Mouse (Mus musculus) ES-Bruce4 (cell line): ENCODE results near the gene Large1. TPM values are rescaled to one million over a fixed set of nuclear protein-coding genes. Genes with fewer than 3 reads are reported as not detected.

ENCODE experiments used
- H3K27ac ChIP-seq: 2 replicates; pipeline ENCODE4 v1.5.1; 2012; ENCODE audit warnings: low read length, inconsistent platforms; ENCODE audit not compliant: insufficient read depth
- H3K27me3 ChIP-seq: 2 replicates; pipeline ENCODE4 v1.6.1; 2012; ENCODE audit warnings: mild to moderate bottlenecking, low read length, inconsistent platforms; ENCODE audit not compliant: control insufficient read depth, poor library complexity, insufficient read depth, severe bottlenecking
- H3K36me3 ChIP-seq: 2 replicates; pipeline ENCODE4 v1.6.1; 2012; ENCODE audit warnings: inconsistent platforms, mild to moderate bottlenecking, low read length, moderate library complexity; ENCODE audit not compliant: control insufficient read depth, poor library complexity, insufficient read depth, severe bottlenecking
- H3K4me1 ChIP-seq: one replicate; pipeline ENCODE4 v1.8.1; 2011; ENCODE audit warnings: low read length; ENCODE audit not compliant: control insufficient read depth, insufficient read depth
- H3K4me3 ChIP-seq: 2 replicates; pipeline ENCODE4 v1.5.1; 2011; ENCODE audit warnings: low read depth, mild to moderate bottlenecking, low read length
- H3K9ac ChIP-seq: 2 replicates; pipeline ENCODE4 v1.6.1; 2012; ENCODE audit warnings: low read depth, mild to moderate bottlenecking, inconsistent platforms; ENCODE audit not compliant: poor library complexity, severe bottlenecking
- H3K9me3 ChIP-seq: replicated peaks from 2 replicates; pipeline ENCODE4 v1.6.1; 2012; ENCODE audit warnings: mild to moderate bottlenecking, low read length, inconsistent platforms; ENCODE audit not compliant: control insufficient read depth, poor library complexity, insufficient read depth, severe bottlenecking
- CTCF ChIP-seq: IDR thresholded peaks from one replicate; pipeline ENCODE4 v1.8.1; 2011; ENCODE audit warnings: low read depth, low read length
- EP300 ChIP-seq: IDR thresholded peaks from 2 replicates; pipeline ENCODE4 v1.6.1; 2011; ENCODE audit warnings: low read depth, low read length; ENCODE audit not compliant: insufficient read depth
- POLR2A ChIP-seq: IDR thresholded peaks from one replicate; pipeline ENCODE4 v1.8.1; 2011; ENCODE audit warnings: low read length; ENCODE audit not compliant: insufficient read depth
- polyA plus RNA-seq: library from polyadenylated mRNA; stranded (reverse); fragments of >200 nt; gene quantifications from 2 replicates; pipeline ENCODE4 v1.2.4, GENCODE M21; 2011; ENCODE audit warnings: low read depth; ENCODE audit not compliant: missing spikeins, insufficient read depth, insufficient read length

Large1 gene
- polyA plus RNA-seq, 1 experiment = 20.2 TPM

GRCm38 (mm10) chr8:72901591-72901990 is 451.7 kb downstream of the Large1 start:
- no peak overlapping the region for H3K4me3 ChIP-seq
- no peak overlapping the region for H3K27ac ChIP-seq
- no peaks in the 10 kb centered on the region for H3K9me3 ChIP-seq
- H3K36me3 ChIP-seq = no peaks in the 10 kb centered on the region
- no peaks in the 10 kb centered on the region for H3K4me1 ChIP-seq
- H3K27me3 ChIP-seq = no peaks in the 10 kb centered on the region
- TF ChIP-seq EP300 (no peak), CTCF (no peak), POLR2A (no peak)
- no peak overlapping the region for H3K9ac ChIP-seq

GRCm38 (mm10) chr8:72899321-72899720 is 454.0 kb downstream of the Large1 start:
- Histone ChIP-seq H3K27ac (no peak overlapping the region), H3K4me3 (no peak overlapping the region), H3K36me3 (no peaks in the 10 kb centered on the region), H3K9ac (no peak overlapping the region), H3K4me1 (no peaks in the 10 kb centered on the region), H3K27me3 (no peaks in the 10 kb centered on the region), H3K9me3 (no peaks in the 10 kb centered on the region)
- TF ChIP-seq CTCF (no peak), POLR2A (no peak), EP300 (no peak)

GRCm38 (mm10) chr8:72883033-72883432 is 470.3 kb downstream of the Large1 start:
- Histone ChIP-seq H3K27ac (no peak overlapping the region), H3K27me3 (no peaks in the 10 kb centered on the region), H3K4me3 (no peak overlapping the region), H3K4me1 (no peaks in the 10 kb centered on the region), H3K9ac (no peak overlapping the region), H3K36me3 (no peaks in the 10 kb centered on the region), H3K9me3 (peaks cover 6% of the 10 kb centered on the region; the same call in 1 of the 2 replicates)
- TF ChIP-seq CTCF (no peak), EP300 (no peak), POLR2A (no peak)

GRCm38 (mm10) chr8:72873411-72873810 is 479.9 kb downstream of the Large1 start:
- H3K9ac ChIP-seq = no peak overlapping the region
- no peaks in the 10 kb centered on the region for H3K4me1 ChIP-seq
- no peaks in the 10 kb centered on the region for H3K9me3 ChIP-seq
- no peaks in the 10 kb centered on the region for H3K36me3 ChIP-seq
- no peaks in the 10 kb centered on the region for H3K27me3 ChIP-seq
- H3K4me3 ChIP-seq = no peak overlapping the region
- TF ChIP-seq CTCF (no peak), EP300 (no peak), POLR2A (no peak)
- no peak overlapping the region for H3K27ac ChIP-seq

- H3K9ac ChIP-seq = no peak overlapping the region
- H3K4me1 ChIP-seq = no peaks in the 10 kb centered on the region
- H3K4me3 ChIP-seq = no peak overlapping the region
- TF ChIP-seq POLR2A = no peak
- TF ChIP-seq CTCF = no peak
- TF ChIP-seq EP300 = no peak
- no peaks in the 10 kb centered on the region for H3K36me3 ChIP-seq
- no peak overlapping the region for H3K27ac ChIP-seq
- H3K27me3 ChIP-seq = no peaks in the 10 kb centered on the region
- H3K9me3 ChIP-seq = 0 out of 2 replicates have a peak, but pooled peaks cover 5% of the 10 kb centered on the region
Observed at GRCm38 (mm10) chr8:72846881-72847280, 506.5 kb downstream of the Large1 start.

DNA sequence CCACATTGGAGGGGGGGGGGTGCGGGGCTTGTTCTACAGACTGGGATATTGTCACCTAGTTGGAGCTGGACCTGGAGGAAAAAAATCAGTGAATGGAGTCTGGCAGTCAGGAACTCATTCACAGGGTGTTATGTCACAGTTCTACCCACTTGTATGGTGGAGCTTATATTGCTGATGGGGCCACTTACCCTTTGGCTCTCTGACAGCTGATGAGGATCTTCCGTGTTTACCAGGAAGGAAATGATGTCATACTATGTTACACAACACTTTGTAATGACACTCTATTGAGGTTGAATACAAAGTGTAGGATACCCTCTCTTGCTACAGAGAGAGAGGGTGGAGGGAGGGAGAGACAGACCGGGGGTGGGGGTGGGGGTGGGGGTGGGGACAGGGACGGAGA is 517.5 kb downstream of the Large1 start:
- Histone ChIP-seq H3K27ac (no peak overlapping the region), H3K4me3 (no peak overlapping the region), H3K9me3 (no peaks in the 10 kb centered on the region), H3K36me3 (no peaks in the 10 kb centered on the region), H3K4me1 (no peaks in the 10 kb centered on the region), H3K9ac (no peak overlapping the region), H3K27me3 (no peaks in the 10 kb centered on the region)
- TF ChIP-seq CTCF = no peak
- no peak for TF ChIP-seq POLR2A
- TF ChIP-seq EP300 = no peak
